Mouse (Mus musculus): ENCODE results near the gene Timd4. TPM values are rescaled to one million over a fixed set of nuclear protein-coding genes. Genes with fewer than 3 reads are reported as not detected.

The Timd4 gene
- polyA plus RNA-seq (2015; fragmentation: Illumina TruSeq; extraction: RNeasy Lipid Tissue Mini Kit (QIAGEN cat#74804); ENCODE audit: insufficient read depth, low replicate concordance): 99.4 TPM

DNA sequence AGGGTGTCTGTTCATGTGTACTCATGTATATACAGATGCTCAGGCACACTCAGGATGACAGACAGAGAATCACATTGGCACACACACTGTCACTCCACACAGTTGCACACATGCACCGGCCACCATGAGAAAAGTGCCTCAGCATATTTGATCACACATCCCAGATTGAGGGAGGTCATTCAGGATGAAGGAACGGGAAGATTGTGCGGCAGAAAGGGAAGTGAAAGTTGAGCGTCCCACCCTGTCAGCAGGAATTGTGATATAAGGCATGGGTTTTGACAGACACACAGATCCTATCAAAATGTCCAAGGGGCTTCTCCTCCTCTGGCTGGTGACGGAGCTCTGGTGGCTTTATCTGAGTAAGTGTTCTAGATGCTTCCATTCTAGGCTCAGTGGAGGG is at the start of gene Timd4:
TSS of gene Timd4 (plus strand) at position 290 of the 400 bp plus-strand sequence.

Other genes with a start within 250 kb of the Timd4 start
- not detected for gene BC053393, start 239.3 kb upstream of the Timd4 start, polyA plus RNA-seq (2015; fragmentation: Illumina TruSeq; extraction: RNeasy Lipid Tissue Mini Kit (QIAGEN cat#74804); ENCODE audit: insufficient read depth, low replicate concordance)
- not detected for gene Dppa1, start 181.5 kb upstream of the Timd4 start, polyA plus RNA-seq (2015; fragmentation: Illumina TruSeq; extraction: RNeasy Lipid Tissue Mini Kit (QIAGEN cat#74804); ENCODE audit: insufficient read depth, low replicate concordance)
- 1.1 TPM for gene Timd2, start 103.7 kb upstream of the Timd4 start, polyA plus RNA-seq (2015; fragmentation: Illumina TruSeq; extraction: RNeasy Lipid Tissue Mini Kit (QIAGEN cat#74804); ENCODE audit: insufficient read depth, low replicate concordance)
- gene Havcr1, start 75.7 kb upstream of the Timd4 start, polyA plus RNA-seq (2015; fragmentation: Illumina TruSeq; extraction: RNeasy Lipid Tissue Mini Kit (QIAGEN cat#74804); ENCODE audit: insufficient read depth, low replicate concordance): 9.5 TPM